Mouse (Mus musculus): Measurements from ENCODE around the gene Mrpl30.

DNA sequence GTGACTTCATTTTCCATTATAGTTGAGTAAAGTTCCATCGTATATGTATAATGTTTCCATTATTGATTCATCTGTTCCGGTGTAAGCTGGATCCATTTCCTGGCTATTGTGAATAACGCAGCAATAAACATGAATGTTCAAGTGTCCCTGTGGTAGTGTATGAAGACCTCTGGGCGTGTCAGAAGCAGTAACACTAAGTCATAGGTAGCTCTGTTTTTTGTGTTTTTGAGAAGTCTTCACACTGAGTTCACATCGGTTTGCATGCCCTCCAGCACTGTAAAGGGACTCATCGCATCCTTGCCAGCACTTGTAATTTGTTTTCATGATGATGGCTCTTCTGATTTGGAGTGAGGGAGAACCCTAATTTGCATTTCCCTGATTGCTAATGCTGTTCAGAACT, 24.0 kb upstream of the Mrpl30 start, which contains the start of gene Tsga10:
- TF ChIP-seq GATA1 (IDR thresholded peaks at IDR 0.05; ENCODE audit: borderline replicate concordance, low read length) = no peak
- no peak for TF ChIP-seq FLI1 (IDR thresholded peaks at IDR 0.05; ENCODE audit: low read length)

All from megakaryocyte, embryonic 14.5 days (primary cell).